Mouse (Mus musculus): ENCODE results near the gene Pias1. TPM values are rescaled to one million over a fixed set of nuclear protein-coding genes. Genes with fewer than 3 reads are reported as not detected.

Gene Pias1
- polyA plus RNA-seq, 1 experiment from 2014 or later, result 53.8 TPM

GRCm38 (mm10) chr9:62990134-62990533, 2.4 kb upstream of the Pias1 start:
- H3K27me3 ChIP-seq (ENCODE audit: control insufficient read depth, insufficient read depth, low read length), result no peaks in the 10 kb centered on the region
- H3K9ac ChIP-seq (ENCODE audit: low read length), result no peak overlapping the region
- no peak overlapping the region for H3K27ac ChIP-seq (ENCODE audit: low read length)
- no peak overlapping the region for H3K4me3 ChIP-seq (replicated peaks; ENCODE audit: low read length)
- ATAC-seq (ENCODE audit: insufficient read depth, low FRiP score), result no peak
- H3K36me3 ChIP-seq (ENCODE audit: control insufficient read depth, insufficient read depth, low read length), result no peaks in the 10 kb centered on the region
- no peaks in the 10 kb centered on the region for H3K4me1 ChIP-seq (ENCODE audit: control insufficient read depth, insufficient read depth, low read length)
- H3K4me2 ChIP-seq (ENCODE audit: low read depth, low read length), result no peak overlapping the region
- H3K9me3 ChIP-seq (replicated peaks; ENCODE audit: control insufficient read depth, low read length), result no peaks in the 10 kb centered on the region
- 96% methylated on average over 3 of the region's 3 CpGs for WGBS

- 1% methylated on average over 38 of the region's 38 CpGs for WGBS
- Histone ChIP-seq H3K27me3 (ENCODE audit: control insufficient read depth, insufficient read depth, low read length) (no peaks in the 10 kb centered on the region), H3K4me1 (ENCODE audit: control insufficient read depth, insufficient read depth, low read length) (peaks cover 22% of the 10 kb centered on the region), H3K4me3 (replicated peaks; ENCODE audit: low read length) (peak overlapping the region; percentile 99), H3K9me3 (replicated peaks; ENCODE audit: control insufficient read depth, low read length) (no peaks in the 10 kb centered on the region), H3K4me2 (ENCODE audit: low read depth, low read length) (peak overlapping the region; percentile 61), H3K27ac (ENCODE audit: low read length) (peak overlapping the region; percentile 97), H3K9ac (ENCODE audit: low read length) (peak overlapping the region; percentile 96), H3K36me3 (ENCODE audit: control insufficient read depth, insufficient read depth, low read length) (no peaks in the 10 kb centered on the region)
- ATAC-seq (ENCODE audit: insufficient read depth, low FRiP score), result peak; percentile 97
These were observed 6.9 kb downstream of the Pias1 start for GRCm38 (mm10) chr9:62980777-62981202.

GRCm38 (mm10) chr9:62980162-62980776, 7.5 kb downstream of the Pias1 start:
- no peaks in the 10 kb centered on the region for H3K36me3 ChIP-seq (ENCODE audit: control insufficient read depth, insufficient read depth, low read length)
- H3K27me3 ChIP-seq (ENCODE audit: control insufficient read depth, insufficient read depth, low read length), result no peaks in the 10 kb centered on the region
- peak overlapping the region; percentile 99 for H3K4me3 ChIP-seq (replicated peaks; ENCODE audit: low read length)
- H3K4me1 ChIP-seq (ENCODE audit: control insufficient read depth, insufficient read depth, low read length), result peaks cover 22% of the 10 kb centered on the region
- peak overlapping the region; percentile 97 for H3K27ac ChIP-seq (ENCODE audit: low read length)
- H3K9me3 ChIP-seq (replicated peaks; ENCODE audit: control insufficient read depth, low read length), result no peaks in the 10 kb centered on the region
- peak overlapping the region; percentile 98 for H3K4me2 ChIP-seq (ENCODE audit: low read depth, low read length)
- H3K9ac ChIP-seq (ENCODE audit: low read length), result peak overlapping the region; percentile 96
- ATAC-seq (ENCODE audit: insufficient read depth, low FRiP score), result peak; percentile 83
- under 1% methylated on average over 39 of the region's 63 CpGs for WGBS

GRCm38 (mm10) chr9:62979461-62980161, 8.1 kb downstream of the Pias1 start:
- Histone ChIP-seq H3K4me3 (replicated peaks; ENCODE audit: low read length) (peak overlapping the region; percentile 99), H3K9me3 (replicated peaks; ENCODE audit: control insufficient read depth, low read length) (no peaks in the 10 kb centered on the region), H3K4me2 (ENCODE audit: low read depth, low read length) (peak overlapping the region; percentile 98), H3K27ac (ENCODE audit: low read length) (peak overlapping the region; percentile 97), H3K27me3 (ENCODE audit: control insufficient read depth, insufficient read depth, low read length) (no peaks in the 10 kb centered on the region), H3K36me3 (ENCODE audit: control insufficient read depth, insufficient read depth, low read length) (no peaks in the 10 kb centered on the region), H3K9ac (ENCODE audit: low read length) (peak overlapping the region; percentile 96), H3K4me1 (ENCODE audit: control insufficient read depth, insufficient read depth, low read length) (peaks cover 22% of the 10 kb centered on the region)
- ATAC-seq (ENCODE audit: insufficient read depth, low FRiP score), result no peak
- WGBS, result 3% methylated on average over 17 of the region's 17 CpGs

- H3K27ac ChIP-seq (ENCODE audit: low read length), result no peak overlapping the region
- H3K27me3 ChIP-seq (ENCODE audit: control insufficient read depth, insufficient read depth, low read length), result no peaks in the 10 kb centered on the region
- H3K9ac ChIP-seq (ENCODE audit: low read length), result no peak overlapping the region
- ATAC-seq (ENCODE audit: insufficient read depth, low FRiP score), result no peak
- 65% methylated on average over 4 of the region's 4 CpGs for WGBS
- 0 out of 2 replicates have a peak, but pooled peaks cover 3% of the 10 kb centered on the region for H3K36me3 ChIP-seq (ENCODE audit: control insufficient read depth, insufficient read depth, low read length)
- no peak overlapping the region for H3K4me2 ChIP-seq (ENCODE audit: low read depth, low read length)
- H3K9me3 ChIP-seq (replicated peaks; ENCODE audit: control insufficient read depth, low read length), result no peaks in the 10 kb centered on the region
- H3K4me1 ChIP-seq (ENCODE audit: control insufficient read depth, insufficient read depth, low read length), result peaks cover 28% of the 10 kb centered on the region
- no peak overlapping the region for H3K4me3 ChIP-seq (replicated peaks; ENCODE audit: low read length)
These were observed 10.6 kb downstream of the Pias1 start for GRCm38 (mm10) chr9:62977152-62977551.

- H3K4me1 ChIP-seq (ENCODE audit: control insufficient read depth, insufficient read depth, low read length), result peaks cover 25% of the 10 kb centered on the region
- ATAC-seq (ENCODE audit: insufficient read depth, low FRiP score), result no peak
- 30% methylated on average over 2 of the region's 2 CpGs for WGBS
- H3K36me3 ChIP-seq (ENCODE audit: control insufficient read depth, insufficient read depth, low read length), result 0 out of 2 replicates have a peak, but pooled peaks cover 3% of the 10 kb centered on the region
- H3K4me2 ChIP-seq (ENCODE audit: low read depth, low read length), result no peak overlapping the region
- H3K27ac ChIP-seq (ENCODE audit: low read length), result no peak overlapping the region
- H3K27me3 ChIP-seq (ENCODE audit: control insufficient read depth, insufficient read depth, low read length), result no peaks in the 10 kb centered on the region
- no peaks in the 10 kb centered on the region for H3K9me3 ChIP-seq (replicated peaks; ENCODE audit: control insufficient read depth, low read length)
- H3K9ac ChIP-seq (ENCODE audit: low read length), result no peak overlapping the region
- H3K4me3 ChIP-seq (replicated peaks; ENCODE audit: low read length), result no peak overlapping the region
These were observed 11.9 kb downstream of the Pias1 start for GRCm38 (mm10) chr9:62975830-62976229.

GRCm38 (mm10) chr9:62974439-62974838, 13.3 kb downstream of the Pias1 start:
- no peak for ATAC-seq (ENCODE audit: insufficient read depth, low FRiP score)
- H3K4me2 ChIP-seq (ENCODE audit: low read depth, low read length), result no peak overlapping the region
- 95% methylated on average over 2 of the region's 2 CpGs for WGBS

GRCm38 (mm10) chr9:62972073-62972745, 15.5 kb downstream of the Pias1 start:
- H3K9me3 ChIP-seq (replicated peaks; ENCODE audit: control insufficient read depth, low read length), result no peaks in the 10 kb centered on the region
- H3K36me3 ChIP-seq (ENCODE audit: control insufficient read depth, insufficient read depth, low read length), result 0 out of 2 replicates have a peak, but pooled peaks cover 3% of the 10 kb centered on the region
- peaks cover 14% of the 10 kb centered on the region for H3K4me1 ChIP-seq (ENCODE audit: control insufficient read depth, insufficient read depth, low read length)
- WGBS, result 56% methylated on average over 10 of the region's 10 CpGs
- H3K9ac ChIP-seq (ENCODE audit: low read length), result no peak overlapping the region; the same call in 1 of the 2 replicates
- no peak overlapping the region for H3K4me3 ChIP-seq (replicated peaks; ENCODE audit: low read length)
- no peak overlapping the region for H3K4me2 ChIP-seq (ENCODE audit: low read depth, low read length)
- H3K27me3 ChIP-seq (ENCODE audit: control insufficient read depth, insufficient read depth, low read length), result no peaks in the 10 kb centered on the region
- peak; percentile 79; the same call in 1 of the 2 replicates for ATAC-seq (ENCODE audit: insufficient read depth, low FRiP score)
- H3K27ac ChIP-seq (ENCODE audit: low read length), result peak overlapping the region; percentile 23; the same call in 1 of the 2 replicates

More at GRCm38 (mm10) chr9:62974439-62974838, 13.3 kb downstream of the Pias1 start:
- Histone ChIP-seq H3K9me3 (replicated peaks; ENCODE audit: control insufficient read depth, low read length) (no peaks in the 10 kb centered on the region), H3K9ac (ENCODE audit: low read length) (no peak overlapping the region), H3K36me3 (ENCODE audit: control insufficient read depth, insufficient read depth, low read length) (0 out of 2 replicates have a peak, but pooled peaks cover 3% of the 10 kb centered on the region), H3K27me3 (ENCODE audit: control insufficient read depth, insufficient read depth, low read length) (no peaks in the 10 kb centered on the region), H3K27ac (ENCODE audit: low read length) (no peak overlapping the region), H3K4me3 (replicated peaks; ENCODE audit: low read length) (no peak overlapping the region), H3K4me1 (ENCODE audit: control insufficient read depth, insufficient read depth, low read length) (peaks cover 23% of the 10 kb centered on the region)

GRCm38 (mm10) chr9:62970345-62970744, 17.4 kb downstream of the Pias1 start:
- Histone ChIP-seq H3K36me3 (ENCODE audit: control insufficient read depth, insufficient read depth, low read length) (0 out of 2 replicates have a peak, but pooled peaks cover 3% of the 10 kb centered on the region), H3K4me2 (ENCODE audit: low read depth, low read length) (no peak overlapping the region)
- no peak for ATAC-seq (ENCODE audit: insufficient read depth, low FRiP score)

More at GRCm38 (mm10) chr9:62970345-62970744, 17.4 kb downstream of the Pias1 start:
- Histone ChIP-seq H3K9ac (ENCODE audit: low read length) (no peak overlapping the region), H3K27me3 (ENCODE audit: control insufficient read depth, insufficient read depth, low read length) (no peaks in the 10 kb centered on the region), H3K4me3 (replicated peaks; ENCODE audit: low read length) (no peak overlapping the region), H3K9me3 (replicated peaks; ENCODE audit: control insufficient read depth, low read length) (no peaks in the 10 kb centered on the region), H3K27ac (ENCODE audit: low read length) (no peak overlapping the region), H3K4me1 (ENCODE audit: control insufficient read depth, insufficient read depth, low read length) (peaks cover 9% of the 10 kb centered on the region)

Measured in stomach, embryonic 16.5 days (tissue).